Mouse (Mus musculus): Measurements from ENCODE around the gene Gm572. TPM values are rescaled to one million over a fixed set of nuclear protein-coding genes. Genes with fewer than 3 reads are reported as not detected.

Gene Gm572
- polyA plus RNA-seq, 1 experiment, result not detected

GRCm38 (mm10) chr4:148711323-148711722 is 68.2 kb downstream of the Gm572 start:
- no peaks in the 10 kb centered on the region for H3K36me3 ChIP-seq (ENCODE audit: control insufficient read depth, insufficient read depth)
- no peak overlapping the region for H3K4me3 ChIP-seq (ENCODE audit: insufficient read depth, poor library complexity, severe bottlenecking)
- TF ChIP-seq MAX (IDR thresholded peaks at IDR 0.05) (no peak), CTCF (IDR thresholded peaks at IDR 0.05; ENCODE audit: control insufficient read depth, insufficient read depth, insufficient read length) (no peak), MYOG (IDR thresholded peaks at IDR 0.05; ENCODE audit: control insufficient read depth, extremely low read depth, insufficient read length) (no peak), FOSL1 (IDR thresholded peaks at IDR 0.05; ENCODE audit: insufficient read depth, low read length, poor library complexity, severe bottlenecking) (no peak), MYOD1 (IDR thresholded peaks at IDR 0.05; ENCODE audit: control insufficient read depth, insufficient read length, low read depth) (no peak), CEBPB (IDR thresholded peaks at IDR 0.05; ENCODE audit: low read depth) (no peak), USF1 (IDR thresholded peaks at IDR 0.05; ENCODE audit: low read depth) (no peak)
- H3K79me3 ChIP-seq (ENCODE audit: low read depth), result no peaks in the 10 kb centered on the region
- H3K27me3 ChIP-seq (ENCODE audit: control insufficient read depth, insufficient read depth, insufficient read length), result peaks cover 13% of the 10 kb centered on the region
- H3ac ChIP-seq (ENCODE audit: control insufficient read depth, insufficient read length, low read depth), result no peak overlapping the region
- no peaks in the 10 kb centered on the region for H3K79me2 ChIP-seq (ENCODE audit: control insufficient read depth, insufficient read depth)

GRCm38 (mm10) chr4:148712632-148713031 is 69.5 kb downstream of the Gm572 start:
- no peak overlapping the region for H3K4me3 ChIP-seq (ENCODE audit: insufficient read depth, poor library complexity, severe bottlenecking)
- no peaks in the 10 kb centered on the region for H3K79me3 ChIP-seq (ENCODE audit: low read depth)
- no peaks in the 10 kb centered on the region for H3K79me2 ChIP-seq (ENCODE audit: control insufficient read depth, insufficient read depth)
- no peaks in the 10 kb centered on the region for H3K36me3 ChIP-seq (ENCODE audit: control insufficient read depth, insufficient read depth)
- H3K27me3 ChIP-seq (ENCODE audit: control insufficient read depth, insufficient read depth, insufficient read length), result peaks cover 2% of the 10 kb centered on the region
- H3ac ChIP-seq (ENCODE audit: control insufficient read depth, insufficient read length, low read depth), result no peak overlapping the region
- TF ChIP-seq MAX (IDR thresholded peaks at IDR 0.05) (no peak), FOSL1 (IDR thresholded peaks at IDR 0.05; ENCODE audit: insufficient read depth, low read length, poor library complexity, severe bottlenecking) (no peak), CEBPB (IDR thresholded peaks at IDR 0.05; ENCODE audit: low read depth) (no peak), MYOD1 (IDR thresholded peaks at IDR 0.05; ENCODE audit: control insufficient read depth, insufficient read length, low read depth) (no peak), USF1 (IDR thresholded peaks at IDR 0.05; ENCODE audit: low read depth) (no peak), CTCF (IDR thresholded peaks at IDR 0.05; ENCODE audit: control insufficient read depth, insufficient read depth, insufficient read length) (no peak), MYOG (IDR thresholded peaks at IDR 0.05; ENCODE audit: control insufficient read depth, extremely low read depth, insufficient read length) (no peak)

DNA sequence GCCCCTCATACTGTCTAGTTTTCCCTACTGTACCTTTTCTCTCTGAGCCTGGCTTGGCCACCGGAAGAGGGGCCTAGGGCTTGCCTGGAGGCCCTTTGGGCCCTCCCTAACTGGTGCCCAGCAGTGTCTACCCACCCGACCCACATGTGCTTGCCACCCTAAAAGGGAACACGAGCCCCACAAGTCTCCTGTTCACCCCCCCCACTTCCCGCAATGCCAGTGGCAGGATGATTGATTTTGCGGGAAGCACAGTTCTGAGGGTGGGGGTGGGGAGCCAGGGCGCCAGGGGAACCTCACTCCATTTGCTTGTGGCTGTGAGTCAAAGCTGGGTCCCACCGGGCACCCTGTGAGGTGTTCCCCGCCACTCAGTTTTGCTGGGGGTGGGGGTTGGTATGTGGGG is 70.9 kb downstream of the Gm572 start:
- TF ChIP-seq CEBPB (IDR thresholded peaks at IDR 0.05; ENCODE audit: low read depth) (no peak), CTCF (IDR thresholded peaks at IDR 0.05; ENCODE audit: control insufficient read depth, insufficient read depth, insufficient read length) (no peak), MYOD1 (IDR thresholded peaks at IDR 0.05; ENCODE audit: control insufficient read depth, insufficient read length, low read depth) (no peak), FOSL1 (IDR thresholded peaks at IDR 0.05; ENCODE audit: insufficient read depth, low read length, poor library complexity, severe bottlenecking) (no peak), MAX (IDR thresholded peaks at IDR 0.05) (no peak), USF1 (IDR thresholded peaks at IDR 0.05; ENCODE audit: low read depth) (no peak), MYOG (IDR thresholded peaks at IDR 0.05; ENCODE audit: control insufficient read depth, extremely low read depth, insufficient read length) (no peak)
- H3K36me3 ChIP-seq (ENCODE audit: control insufficient read depth, insufficient read depth), result no peaks in the 10 kb centered on the region
- H3K4me3 ChIP-seq (ENCODE audit: insufficient read depth, poor library complexity, severe bottlenecking), result no peak overlapping the region
- no peak overlapping the region for H3ac ChIP-seq (ENCODE audit: control insufficient read depth, insufficient read length, low read depth)
- H3K27me3 ChIP-seq (ENCODE audit: control insufficient read depth, insufficient read depth, insufficient read length), result no peaks in the 10 kb centered on the region
- H3K79me3 ChIP-seq (ENCODE audit: low read depth), result no peaks in the 10 kb centered on the region
- no peaks in the 10 kb centered on the region for H3K79me2 ChIP-seq (ENCODE audit: control insufficient read depth, insufficient read depth)

- no peaks in the 10 kb centered on the region for H3K79me2 ChIP-seq (ENCODE audit: control insufficient read depth, insufficient read depth)
- no peak overlapping the region for H3K4me3 ChIP-seq (ENCODE audit: insufficient read depth, poor library complexity, severe bottlenecking)
- no peak overlapping the region for H3ac ChIP-seq (ENCODE audit: control insufficient read depth, insufficient read length, low read depth)
- H3K79me3 ChIP-seq (ENCODE audit: low read depth), result no peaks in the 10 kb centered on the region
- TF ChIP-seq FOSL1 (IDR thresholded peaks at IDR 0.05; ENCODE audit: insufficient read depth, low read length, poor library complexity, severe bottlenecking), result peak; percentile 10
- TF ChIP-seq MAX (IDR thresholded peaks at IDR 0.05), result no peak
- TF ChIP-seq USF1 (IDR thresholded peaks at IDR 0.05; ENCODE audit: low read depth), result peak; percentile 88
- no peak for TF ChIP-seq MYOG (IDR thresholded peaks at IDR 0.05; ENCODE audit: control insufficient read depth, extremely low read depth, insufficient read length)
- no peak for TF ChIP-seq CEBPB (IDR thresholded peaks at IDR 0.05; ENCODE audit: low read depth)
- no peak for TF ChIP-seq CTCF (IDR thresholded peaks at IDR 0.05; ENCODE audit: control insufficient read depth, insufficient read depth, insufficient read length)
- TF ChIP-seq MYOD1 (IDR thresholded peaks at IDR 0.05; ENCODE audit: control insufficient read depth, insufficient read length, low read depth), result peak; percentile 14
- peaks cover 4% of the 10 kb centered on the region for H3K27me3 ChIP-seq (ENCODE audit: control insufficient read depth, insufficient read depth, insufficient read length)
- H3K36me3 ChIP-seq (ENCODE audit: control insufficient read depth, insufficient read depth), result no peaks in the 10 kb centered on the region
Measured at GRCm38 (mm10) chr4:148714739-148715138, 71.6 kb downstream of the Gm572 start.

DNA sequence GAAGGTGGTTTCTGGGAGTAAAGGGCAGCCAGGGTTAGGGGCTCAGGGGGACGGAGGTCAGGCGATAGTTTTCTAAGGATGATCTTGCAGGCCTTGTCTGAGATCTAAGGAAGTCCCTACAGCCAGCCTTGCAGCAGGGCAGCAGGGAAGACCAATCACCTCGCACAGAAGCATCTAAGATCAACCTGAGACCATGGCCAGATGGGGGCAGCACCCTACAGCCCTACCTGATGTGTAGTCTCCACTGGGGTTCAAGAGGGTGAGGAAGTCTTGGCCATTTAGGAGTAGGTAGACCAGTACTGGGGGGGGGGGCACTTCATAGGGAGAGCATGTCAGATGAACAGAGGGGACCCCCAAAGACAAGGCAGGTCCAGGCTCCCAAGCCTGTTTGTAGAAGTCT is 72.3 kb downstream of the Gm572 start:
- no peaks in the 10 kb centered on the region for H3K36me3 ChIP-seq (ENCODE audit: control insufficient read depth, insufficient read depth)
- no peaks in the 10 kb centered on the region for H3K79me3 ChIP-seq (ENCODE audit: low read depth)
- H3ac ChIP-seq (ENCODE audit: control insufficient read depth, insufficient read length, low read depth), result no peak overlapping the region
- no peaks in the 10 kb centered on the region for H3K79me2 ChIP-seq (ENCODE audit: control insufficient read depth, insufficient read depth)
- no peak overlapping the region for H3K4me3 ChIP-seq (ENCODE audit: insufficient read depth, poor library complexity, severe bottlenecking)
- TF ChIP-seq CTCF (IDR thresholded peaks at IDR 0.05; ENCODE audit: control insufficient read depth, insufficient read depth, insufficient read length), result no peak
- no peak for TF ChIP-seq FOSL1 (IDR thresholded peaks at IDR 0.05; ENCODE audit: insufficient read depth, low read length, poor library complexity, severe bottlenecking)
- TF ChIP-seq MAX (IDR thresholded peaks at IDR 0.05), result no peak
- TF ChIP-seq MYOD1 (IDR thresholded peaks at IDR 0.05; ENCODE audit: control insufficient read depth, insufficient read length, low read depth), result no peak
- no peak for TF ChIP-seq CEBPB (IDR thresholded peaks at IDR 0.05; ENCODE audit: low read depth)
- TF ChIP-seq USF1 (IDR thresholded peaks at IDR 0.05; ENCODE audit: low read depth), result no peak
- no peak for TF ChIP-seq MYOG (IDR thresholded peaks at IDR 0.05; ENCODE audit: control insufficient read depth, extremely low read depth, insufficient read length)
- H3K27me3 ChIP-seq (ENCODE audit: control insufficient read depth, insufficient read depth, insufficient read length), result peaks cover 6% of the 10 kb centered on the region

Other genes starting within 250 kb of the Gm572 start
- 19.7 TPM for gene Ubiad1, start 198.5 kb upstream of the Gm572 start, polyA plus RNA-seq (2012; fragmentation: generic; extraction: Trizol)
- gene Mtor, start 194.7 kb upstream of the Gm572 start, polyA plus RNA-seq (2012; fragmentation: generic; extraction: Trizol), result 20.0 TPM
- 0.04 TPM for gene Angptl7, start 142.9 kb upstream of the Gm572 start, polyA plus RNA-seq (2012; fragmentation: generic; extraction: Trizol)
- 53.7 TPM for gene Exosc10, start 84.9 kb upstream of the Gm572 start, polyA plus RNA-seq (2012; fragmentation: generic; extraction: Trizol)
- 282 TPM for gene Srm, start 51.8 kb upstream of the Gm572 start, polyA plus RNA-seq (2012; fragmentation: generic; extraction: Trizol)
- gene Masp2, start 40.8 kb upstream of the Gm572 start, polyA plus RNA-seq (2012; fragmentation: generic; extraction: Trizol), result 0.36 TPM
- gene Tardbp, start 16.3 kb upstream of the Gm572 start, polyA plus RNA-seq (2012; fragmentation: generic; extraction: Trizol), result 198 TPM
- 0.07 TPM for gene Casz1, start 161.1 kb downstream of the Gm572 start, polyA plus RNA-seq (2012; fragmentation: generic; extraction: Trizol)